Comparison of ENCODE assay signal across 13 mouse cellular contexts in the genomic region with DNA sequence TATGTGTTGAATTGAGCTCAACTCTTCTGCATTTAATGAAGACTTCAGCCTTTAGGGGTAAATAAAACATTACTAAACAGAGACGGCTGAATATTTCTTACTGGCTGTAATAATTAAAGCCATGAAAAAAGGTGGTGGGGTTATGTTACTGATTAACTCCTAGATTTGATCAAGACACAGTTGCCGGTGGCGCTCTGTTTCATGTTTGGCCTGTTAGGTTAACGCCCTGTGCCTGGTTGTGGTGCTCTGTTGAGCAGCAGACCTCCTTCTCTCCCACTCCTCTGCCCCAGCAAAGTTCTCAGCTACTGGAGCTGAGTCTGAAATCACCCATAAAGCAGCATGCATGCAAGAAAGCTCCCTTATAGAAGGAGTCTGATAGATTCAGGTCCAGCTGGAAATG.
DNase-seq lines count a peak whose midpoint lies in the region; ATAC-seq and TF ChIP-seq lines count a peak whose summit lies in the region.
"Had no signal": no experiment of that assay in that cellular context is flagged by ENCODE, and none has a peak within 500 bp of the region (broad histone marks: within the 10 kb centered on the region; RNA-seq: fewer than 3 reads in every experiment).

No protein-coding gene starts in this region.

- intact Hi-C loops in heart, adult 2 months (cut with DNase I): no loop called here

- 83% methylated on average over 4 of the region's 4 CpGs for whole genome bisulfite sequencing in heart, adult 2 months
- WGBS in kidney, adult 2 months: 17% methylated on average over 4 of the region's 4 CpGs
- 16% methylated on average over 4 of the region's 4 CpGs for WGBS in limb, embryonic 11.5 days

- no peak overlapping the region for H3K4me3 ChIP-seq in heart, adult 2 months
- no peak overlapping the region for H3K4me3 ChIP-seq in brown adipose tissue, adult 24 weeks (ENCODE audit: insufficient read depth, low read depth, low read length)
- no peak overlapping the region for H3K4me3 ChIP-seq in kidney, adult 2 months (ENCODE audit: insufficient read depth, low read depth, low read length)
- H3K4me3 ChIP-seq in limb, embryonic 11.5 days (ENCODE audit: low read depth, low read length): no peak overlapping the region
- H3K4me3 ChIP-seq: hindbrain, embryonic 15.5 days; left cerebral cortex, adult 2 months; midbrain, embryonic 10.5 days had no signal

- no peak overlapping the region for H3K9ac ChIP-seq in heart, adult 2 months (ENCODE audit: low read depth, low read length)
- H3K9ac ChIP-seq in limb, embryonic 11.5 days (ENCODE audit: low read length): no peak overlapping the region
- H3K9ac ChIP-seq: hindbrain, embryonic 15.5 days had no signal

- H3K4me2 ChIP-seq in limb, embryonic 11.5 days (ENCODE audit: low read depth, severe bottlenecking): no peak overlapping the region
- H3K4me2 ChIP-seq: hindbrain, embryonic 15.5 days had no signal

- no peak for TF ChIP-seq EP300 in heart, adult 2 months (IDR thresholded peaks at IDR 0.05; ENCODE audit: insufficient read depth, low read depth, low read length)

- H3K4me1 ChIP-seq in heart, adult 2 months (ENCODE audit: control insufficient read depth, insufficient read depth, low read length): peaks cover 31% of the 10 kb centered on the region
- peaks cover 26% of the 10 kb centered on the region for H3K4me1 ChIP-seq in brown adipose tissue, adult 24 weeks (ENCODE audit: control insufficient read depth, insufficient read depth, insufficient read length, low read length)
- peaks cover 54% of the 10 kb centered on the region for H3K4me1 ChIP-seq in kidney, adult 2 months (ENCODE audit: control insufficient read depth, insufficient read depth, low read length)
- peaks cover 29% of the 10 kb centered on the region for H3K4me1 ChIP-seq in limb, embryonic 11.5 days (ENCODE audit: control insufficient read depth, insufficient read depth, low read length)

- TF ChIP-seq CTCF in heart, adult 2 months (IDR thresholded peaks at IDR 0.05): no peak
- TF ChIP-seq CTCF in kidney, adult 2 months (conservative IDR thresholded peaks at IDR 0.05; ENCODE audit: insufficient read depth, insufficient read length, low read depth, low read length): no peak

- H3K36me3 ChIP-seq in heart, adult 2 months (ENCODE audit: control insufficient read depth, insufficient read depth, low read length): peaks cover 56% of the 10 kb centered on the region
- no peaks in the 10 kb centered on the region; the same call in 1 of the 2 replicates for H3K36me3 ChIP-seq in kidney, adult 2 months (ENCODE audit: control insufficient read depth, insufficient read depth, low read length)
- H3K36me3 ChIP-seq in limb, embryonic 11.5 days (ENCODE audit: control insufficient read depth, insufficient read depth, low read length): no peaks in the 10 kb centered on the region
- H3K36me3 ChIP-seq: hindbrain, embryonic 15.5 days; midbrain, embryonic 10.5 days had no signal

- peak overlapping the region; percentile 45 for H3K27ac ChIP-seq in heart, adult 2 months
- peak overlapping the region; percentile 5; the same call in 1 of the 2 replicates for H3K27ac ChIP-seq in brown adipose tissue, adult 24 weeks (replicated peaks; ENCODE audit: low read depth, low read length)
- peak overlapping the region; percentile 71 for H3K27ac ChIP-seq in kidney, adult 2 months (ENCODE audit: insufficient read depth, low read depth, low read length)
- peak overlapping the region; percentile 4; the same call in 1 of the 2 replicates for H3K27ac ChIP-seq in limb, embryonic 11.5 days (replicated peaks; ENCODE audit: low read depth, low read length)
- H3K27ac ChIP-seq: hindbrain, embryonic 15.5 days; left cerebral cortex, adult 2 months; midbrain, embryonic 10.5 days had no signal

- no peak for DNase-seq in heart, adult 2 months
- DNase-seq in heart, adult 9 months (ENCODE audit: low spot score in 2 of 2): no peak
- peak; percentile 79 for DNase-seq in kidney, adult 2 months
- no peak for DNase-seq in limb, embryonic 11.5 days (ENCODE audit: low spot score)
- no peak for DNase-seq in thymus, adult 18-20 months
- DNase-seq in adipocyte (ENCODE audit: low spot score): no peak
- no peak for DNase-seq in right cerebral cortex, adult 18-20 months
- DNase-seq: cerebellum, adult 9-11 months; thymus, postnatal 36 days had no signal

- no peaks in the 10 kb centered on the region for H3K9me3 ChIP-seq in limb, embryonic 11.5 days (ENCODE audit: control insufficient read depth, low read length)
- H3K9me3 ChIP-seq: hindbrain, embryonic 15.5 days; midbrain, embryonic 10.5 days had no signal

- no peak for ATAC-seq in limb, embryonic 11.5 days (ENCODE audit: insufficient number of reproducible peaks, low FRiP score, low TSS enrichment, low read depth)

- no peak for TF ChIP-seq POLR2A in heart, adult 2 months (IDR thresholded peaks at IDR 0.05; ENCODE audit: insufficient read depth, low read depth, low read length)
- no peak for TF ChIP-seq POLR2A in kidney, adult 2 months (IDR thresholded peaks at IDR 0.05; ENCODE audit: low read depth, low read length)

- no peaks in the 10 kb centered on the region for H3K27me3 ChIP-seq in heart, adult 2 months (ENCODE audit: control insufficient read depth, insufficient read depth, low read length)
- no peaks in the 10 kb centered on the region for H3K27me3 ChIP-seq in kidney, adult 2 months (replicated peaks; ENCODE audit: control insufficient read depth, insufficient read depth, low read length)
- no peaks in the 10 kb centered on the region for H3K27me3 ChIP-seq in limb, embryonic 11.5 days (ENCODE audit: control insufficient read depth, insufficient read depth, low read length)

- H3K79me2 ChIP-seq in heart, adult 2 months (replicated peaks; ENCODE audit: control insufficient read depth, insufficient read depth, low read length): peaks cover 14% of the 10 kb centered on the region

Comparison
In these comparisons a context has a peak if more than half of its experiments do, and no peak if none do; other contexts are left out.
1. H3K27ac ChIP-seq: peak in every context shown above with its lines; median percentile 71 in kidney, adult 2 months; 45 in heart, adult 2 months; 5 in brown adipose tissue, adult 24 weeks; 4 in limb, embryonic 11.5 days.